Mouse (Mus musculus) C2C12 (cell line): ENCODE results near the gene Rtn1.

Source experiments
- CTCF ChIP-seq: IDR thresholded peaks from one replicate; pipeline ENCODE4 v1.5.1; 2011; ENCODE audit not compliant: control insufficient read depth, insufficient read depth, insufficient read length
- MAX ChIP-seq: IDR thresholded peaks from one replicate; pipeline ENCODE4 v1.6.1; 2011; ENCODE audit warnings: mild to moderate bottlenecking, control low read depth
- MYOD1 ChIP-seq: IDR thresholded peaks from one replicate; pipeline ENCODE4 v1.6.1; 2011; ENCODE audit warnings: low read depth; ENCODE audit not compliant: control insufficient read depth, insufficient read length
- MYOG ChIP-seq: IDR thresholded peaks from one replicate; pipeline ENCODE4 v1.6.1; 2011; ENCODE audit not compliant: control insufficient read depth, insufficient read length; ENCODE audit errors: extremely low read depth
- USF1 ChIP-seq: IDR thresholded peaks from one replicate; pipeline ENCODE4 v1.6.1; 2011; ENCODE audit warnings: low read depth, mild to moderate bottlenecking, control low read depth, moderate library complexity

- no peak for TF ChIP-seq CTCF
- no peak for TF ChIP-seq USF1
- no peak for TF ChIP-seq MAX
- TF ChIP-seq MYOD1: no peak
- TF ChIP-seq MYOG: no peak
Observed at GRCm38 (mm10) chr12:72390346-72390745, 18.5 kb downstream of the Rtn1 start.
